Mouse (Mus musculus) left cerebral cortex, postnatal 10 days (tissue): ENCODE measurements around the gene Degs2. TPM values are rescaled to one million over a fixed set of nuclear protein-coding genes. Genes with fewer than 3 reads are reported as not detected.

Source experiments
- DNase-seq, 2 experiments: peaks; one replicate each; pipeline ENCODE4 v3.0.0; 2021 to 2022; ENCODE audit warnings: low spot score in 2 of 2, mixed read lengths in 1 of 2; ENCODE audit errors: extremely low spot score in 1 of 2
- intact Hi-C: fragments of 180-260 bp; cut with DNase I; formaldehyde crosslinking; loops from one replicate; pipeline ENCODE4 v1.15.1; 2025
- total RNA-seq, 2 experiments: library from RNA; stranded (reverse); gene quantifications; 2 replicates each; pipeline ENCODE4 v1.2.3; 2021

Gene Degs2
- total RNA-seq, 2 experiments from 2014 or later = 0.49 to 0.63 TPM

DNA sequence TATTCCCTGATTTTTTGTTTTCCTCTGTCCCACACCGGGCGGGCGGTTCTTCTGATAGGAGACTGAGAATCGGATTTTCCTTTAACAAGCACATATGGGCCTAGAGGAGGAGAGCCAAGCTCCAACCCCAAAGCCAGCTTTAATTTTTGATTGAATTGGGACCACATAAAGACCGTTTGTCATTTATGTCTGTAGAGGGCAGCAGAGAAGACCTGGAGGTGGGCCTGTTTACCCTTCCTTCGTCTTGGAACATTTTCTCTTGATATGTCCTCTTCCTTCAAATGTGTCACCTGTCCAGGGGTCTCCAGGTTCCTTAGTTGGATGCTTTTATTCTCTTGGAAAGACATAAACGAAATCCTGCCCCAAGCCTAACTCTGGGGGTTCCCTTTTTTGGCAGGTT lies 4.0 kb upstream of the Degs2 start:
- no peak for DNase-seq
- intact Hi-C loops = loop anchor here (5.0 kb wide), 1 partner anchor 51 kb away; no protein-coding TSS in a partner anchor

DNA sequence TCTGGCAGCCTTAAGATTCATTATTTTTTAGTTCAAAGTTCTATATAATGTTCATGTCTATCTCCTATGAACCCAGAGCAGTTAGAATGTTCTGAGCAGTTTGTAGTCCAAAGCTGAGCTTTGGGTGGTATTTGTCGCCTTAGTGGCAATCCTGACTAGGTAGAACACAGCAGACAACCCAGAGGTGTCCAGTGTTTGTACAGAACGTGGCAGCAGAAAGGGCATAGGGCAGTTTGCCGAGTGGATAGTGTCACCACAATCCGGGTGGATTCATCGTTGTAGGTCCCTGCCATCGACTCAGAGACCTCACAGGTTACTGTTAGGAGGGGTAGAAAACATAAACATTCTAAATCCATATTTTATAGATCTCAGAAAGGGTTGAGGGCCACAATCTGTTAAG lies 3.4 kb upstream of the Degs2 start:
- DNase-seq = no peak
- intact Hi-C loops = loop anchor here (5.0 kb wide), 1 partner anchor 52 kb away; no protein-coding TSS in a partner anchor

DNA sequence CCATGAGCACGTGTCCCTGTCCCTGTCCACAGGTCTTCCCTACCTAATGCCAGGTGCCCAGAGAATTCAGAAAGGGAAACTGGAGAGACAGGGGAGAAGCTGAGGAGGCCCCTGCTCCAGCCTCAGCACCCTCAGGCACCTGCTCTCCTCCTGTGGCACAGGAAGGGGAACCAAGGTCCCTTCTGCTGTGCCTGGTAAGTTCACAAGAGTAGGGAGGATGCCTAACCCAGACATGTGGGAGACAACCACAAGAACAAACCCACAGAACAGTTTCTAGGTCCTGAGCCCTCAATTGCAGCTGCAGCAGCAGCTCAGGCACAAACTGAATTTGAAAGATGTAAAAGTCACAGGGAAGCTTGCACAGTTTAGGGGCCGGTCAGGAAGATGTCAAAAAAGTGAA lies 894 bp downstream of the Degs2 start:
- intact Hi-C loops = no loop called here
- no peak for DNase-seq

DNA sequence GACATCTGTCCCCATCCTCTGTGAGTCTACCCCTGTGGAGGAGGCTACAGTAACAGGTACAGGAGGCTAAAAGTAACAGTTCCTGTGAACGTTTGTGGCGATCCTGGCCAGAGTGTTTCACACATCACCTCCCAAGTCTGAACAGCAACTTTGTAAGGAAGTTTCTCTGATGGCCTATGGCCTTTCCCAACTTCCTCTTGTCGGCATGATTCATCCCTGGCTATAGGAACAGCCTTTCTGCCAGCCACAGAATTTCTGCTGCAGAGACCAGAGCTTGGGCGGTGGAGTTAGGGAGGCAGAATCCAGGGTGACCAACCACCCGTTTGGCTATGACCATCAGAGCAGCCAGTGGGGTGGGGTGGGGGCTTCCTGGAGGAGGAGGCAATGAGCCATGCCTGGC lies 2.1 kb downstream of the Degs2 start:
- intact Hi-C loops = no loop called here
- DNase-seq = no peak

DNA sequence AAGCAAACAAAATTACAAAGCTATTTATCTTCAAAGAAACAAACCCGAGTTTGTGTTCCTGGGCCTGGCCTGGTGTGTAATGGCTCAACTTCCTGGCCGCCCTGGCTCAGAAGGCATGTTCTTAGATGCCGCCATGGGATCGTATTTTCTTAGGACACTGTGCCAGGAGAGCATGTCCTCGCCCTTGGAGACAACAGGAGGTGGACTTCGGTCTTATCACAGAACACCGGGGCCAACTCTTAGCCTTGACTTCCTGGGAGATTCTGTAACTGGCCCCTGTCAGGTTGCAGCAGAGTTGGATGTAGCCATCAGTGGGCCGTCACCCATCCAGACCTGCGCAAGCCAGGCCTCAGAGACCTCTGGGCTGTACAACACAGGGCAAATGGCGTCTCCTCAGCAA lies 2.5 kb downstream of the Degs2 start:
- intact Hi-C loops = no loop called here
- no peak for DNase-seq

DNA sequence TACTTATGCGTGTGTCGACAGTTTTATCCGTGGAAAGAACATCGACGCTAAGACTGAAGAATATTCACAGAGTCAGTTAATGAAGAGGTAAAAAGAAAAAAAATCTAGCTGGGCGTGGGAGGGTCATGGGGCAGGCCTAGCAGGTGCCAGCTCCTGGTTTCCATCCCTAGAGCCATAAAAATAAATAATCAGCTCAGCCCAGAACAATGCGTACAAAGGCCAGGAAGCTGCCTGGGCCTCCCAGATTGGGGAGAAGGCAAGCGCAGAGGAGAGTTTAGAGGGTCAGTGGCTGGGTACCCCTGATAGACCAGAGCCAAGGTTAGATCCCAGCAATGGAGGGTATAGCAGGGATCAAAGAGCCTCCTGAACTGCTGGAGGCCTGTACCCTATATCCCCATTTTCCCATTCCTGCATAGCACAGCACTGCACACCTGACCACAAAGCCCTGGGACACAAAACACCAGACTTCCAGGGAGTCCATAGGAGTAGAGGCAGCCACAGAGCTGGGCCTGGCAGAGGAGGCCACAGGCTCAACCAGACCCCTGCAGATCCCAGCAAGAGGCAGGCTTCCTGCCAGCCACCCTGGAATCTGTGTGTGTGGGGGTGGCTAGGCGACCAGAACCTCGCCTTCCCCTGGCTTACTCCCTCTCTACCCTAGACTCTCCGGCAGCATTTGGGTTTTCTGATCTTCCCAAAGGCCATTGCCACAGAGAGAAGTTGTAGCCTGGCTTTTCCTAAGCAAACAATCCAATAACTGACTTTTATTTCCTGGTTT lies 3.2 kb downstream of the Degs2 start:
- intact Hi-C loops = no loop called here
- DNase-seq = peak in 1 of 2 experiments; percentile 68

DNA sequence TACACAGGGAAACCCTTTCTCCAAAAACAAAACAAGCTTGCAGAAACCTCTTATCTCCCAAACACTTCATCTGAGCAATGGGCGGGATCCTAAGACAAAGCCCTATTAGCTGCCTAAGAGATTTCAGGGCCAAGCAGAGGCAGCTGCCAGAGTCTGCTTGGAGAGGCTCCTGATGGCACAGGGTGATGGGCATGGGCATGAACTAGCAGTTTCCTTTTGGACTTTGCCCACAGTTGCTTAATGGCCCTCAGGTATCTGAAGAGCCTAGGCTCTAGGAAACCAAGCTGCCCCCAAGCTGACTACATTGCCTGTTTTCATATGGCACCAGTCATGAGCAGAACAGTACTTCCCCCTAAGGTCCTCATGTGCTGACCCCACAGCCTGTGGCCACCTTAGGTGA lies 7.9 kb downstream of the Degs2 start:
- intact Hi-C loops = no loop called here
- no peak for DNase-seq

DNA sequence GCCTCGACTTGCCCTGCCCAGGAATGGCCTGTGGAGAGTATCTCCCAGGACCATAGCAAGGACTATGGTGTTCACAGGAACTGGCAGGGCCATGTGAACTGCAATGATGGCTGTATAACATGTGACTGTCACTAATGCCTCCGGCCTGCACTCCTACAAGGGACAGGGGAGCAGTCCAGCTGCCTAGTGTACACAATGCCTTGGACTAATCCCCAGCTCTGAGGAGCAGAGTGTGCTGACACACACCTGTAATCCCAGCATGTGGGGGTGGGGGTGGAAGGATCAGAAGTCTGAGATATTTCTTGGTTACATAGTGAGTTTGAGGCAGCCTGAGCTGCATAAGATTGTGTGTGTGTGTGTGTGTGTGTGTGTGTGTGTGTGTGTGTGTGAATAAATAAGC lies 8.5 kb downstream of the Degs2 start:
- no peak for DNase-seq
- intact Hi-C loops = no loop called here

DNA sequence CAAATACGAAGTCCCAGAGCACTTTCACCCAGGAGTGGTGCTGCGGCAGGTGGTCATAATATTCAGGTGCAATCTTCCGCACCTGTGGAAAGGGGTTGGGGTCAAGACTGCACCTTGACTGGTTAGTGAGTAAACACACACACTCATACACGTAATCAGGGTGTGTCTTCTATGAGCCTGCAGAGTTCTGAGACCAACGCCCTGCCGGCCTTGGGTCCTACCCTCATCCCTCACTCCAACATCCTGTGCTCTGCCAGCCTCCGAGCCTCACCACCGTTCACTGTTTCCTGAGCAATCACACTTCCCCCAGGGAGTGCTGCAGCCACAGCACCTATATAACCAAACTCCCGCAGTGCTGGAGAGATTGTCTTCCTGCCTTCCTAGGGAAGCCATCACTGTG lies 11.6 kb downstream of the Degs2 start:
- intact Hi-C loops = no loop called here

DNA sequence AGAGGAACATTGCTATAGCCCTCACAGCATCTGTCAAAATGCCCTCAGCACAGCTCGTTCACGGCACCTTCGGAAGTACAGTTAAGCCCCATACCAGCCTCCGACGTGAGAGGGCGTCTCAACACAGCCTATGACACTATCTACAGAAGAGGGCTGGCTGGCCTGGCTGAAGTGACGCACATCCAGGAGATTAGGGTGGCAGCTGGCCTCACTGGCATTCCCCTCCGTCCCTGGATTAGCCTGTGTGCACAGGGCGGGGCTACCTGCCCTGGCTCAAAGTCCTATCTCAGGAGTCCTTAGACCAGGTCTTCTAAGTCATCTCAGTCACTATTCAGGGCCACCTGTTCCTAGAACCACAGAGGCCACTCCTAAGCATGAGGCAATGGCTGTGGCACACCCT lies 12.9 kb downstream of the Degs2 start:
- DNase-seq = no peak
- intact Hi-C loops = no loop called here

More for the DNA sequence above, 11.6 kb downstream of the Degs2 start:
- DNase-seq = no peak

DNA sequence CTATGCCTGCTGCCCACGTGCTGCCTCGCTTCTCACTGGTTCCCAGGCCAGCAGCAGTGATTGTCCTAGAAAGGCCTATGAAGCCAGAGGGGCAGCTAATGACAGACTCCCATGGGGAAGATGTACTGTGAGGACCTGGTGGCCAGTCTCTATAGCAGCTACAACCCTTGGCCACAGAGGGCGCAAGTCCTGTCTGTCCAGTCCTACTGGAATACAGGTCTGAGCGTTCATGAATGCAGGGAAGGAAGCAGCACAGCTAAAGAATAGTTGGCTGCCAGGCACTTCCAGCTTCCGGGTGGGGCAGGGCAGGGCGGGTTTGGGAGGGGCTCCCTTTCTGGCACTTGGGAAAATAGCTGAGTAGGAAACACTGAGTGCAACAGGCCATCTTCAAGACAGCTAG lies 15.2 kb downstream of the Degs2 start:
- intact Hi-C loops = no loop called here
- no peak for DNase-seq

DNA sequence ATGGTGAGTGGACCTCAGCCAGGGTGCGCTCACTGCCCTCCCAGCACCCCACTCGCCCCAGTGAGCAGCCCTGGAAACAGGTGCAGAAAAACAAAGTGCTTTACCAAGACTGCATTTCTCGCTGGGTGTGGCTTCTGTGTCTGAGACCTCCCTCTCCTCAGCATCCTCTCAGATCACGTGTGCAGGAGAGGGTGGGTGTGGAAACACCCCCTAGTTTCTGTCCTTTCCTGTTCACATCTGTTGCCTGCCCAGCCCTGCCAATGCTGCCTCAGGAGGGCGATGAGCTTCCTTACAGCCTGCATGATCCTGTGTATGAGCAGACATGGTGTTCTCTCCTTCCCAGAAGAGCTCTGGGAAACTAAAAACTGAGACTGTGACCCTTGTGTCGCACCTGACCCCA lies 15.7 kb downstream of the Degs2 start:
- DNase-seq = no peak
- intact Hi-C loops = no loop called here

DNA sequence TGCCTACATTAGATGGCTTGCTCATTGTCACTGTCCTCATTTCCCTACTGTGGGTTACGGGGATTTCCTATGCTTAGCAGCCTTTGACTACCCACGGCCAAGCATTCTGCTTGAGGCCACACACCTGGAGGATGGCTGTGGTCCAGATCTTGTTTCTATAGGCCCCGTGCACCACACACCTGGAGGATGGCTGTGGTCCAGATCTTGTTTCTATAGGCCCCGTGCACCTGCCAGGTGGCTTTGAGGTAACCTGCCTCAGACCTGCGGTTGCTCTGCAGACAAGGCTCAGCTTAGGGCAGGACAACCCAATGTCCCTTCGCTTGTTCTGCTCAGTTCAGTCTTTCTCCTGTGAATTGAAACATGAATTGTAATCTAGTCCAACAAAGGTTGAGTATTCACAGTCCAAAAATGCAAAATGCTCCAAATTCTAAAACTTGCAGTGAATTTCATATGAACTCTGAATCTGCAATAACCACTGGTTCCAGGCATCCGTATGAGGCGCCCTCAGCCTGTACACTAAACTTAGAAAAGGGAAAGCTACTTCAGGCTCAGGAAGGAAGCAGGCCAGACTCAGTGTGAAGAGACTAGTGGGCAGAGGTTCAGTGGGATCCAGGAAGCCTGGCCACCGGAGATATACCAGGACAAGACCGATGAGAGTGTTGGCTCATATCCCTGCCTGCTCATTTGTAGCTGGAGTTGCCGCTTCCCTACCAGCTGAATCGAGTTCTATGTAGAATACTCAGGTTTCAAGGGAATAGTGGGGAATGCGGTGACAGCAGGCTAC lies 19.7 kb downstream of the Degs2 start:
- DNase-seq = no peak
- intact Hi-C loops = no loop called here

DNA sequence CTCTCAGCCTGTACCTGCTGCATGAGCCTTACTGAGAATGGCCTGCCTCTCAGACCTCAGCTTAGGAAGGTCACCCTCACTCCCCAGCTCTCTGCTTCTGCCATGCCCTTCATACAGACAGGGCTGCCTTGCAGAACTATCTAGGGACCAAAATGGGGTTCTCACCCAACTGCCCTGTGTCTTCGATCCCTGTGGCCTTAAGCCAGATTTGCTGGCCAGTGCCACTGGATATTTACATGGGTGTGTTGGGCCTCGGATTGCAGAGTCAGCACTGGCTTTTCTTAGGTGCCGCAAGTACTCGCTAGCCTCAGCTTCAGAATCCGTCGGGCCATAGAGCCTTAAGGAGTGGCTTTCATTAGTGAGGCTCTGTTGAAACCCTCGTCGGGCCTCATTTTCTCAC lies 21.3 kb downstream of the Degs2 start:
- intact Hi-C loops = no loop called here
- DNase-seq = no peak

DNA sequence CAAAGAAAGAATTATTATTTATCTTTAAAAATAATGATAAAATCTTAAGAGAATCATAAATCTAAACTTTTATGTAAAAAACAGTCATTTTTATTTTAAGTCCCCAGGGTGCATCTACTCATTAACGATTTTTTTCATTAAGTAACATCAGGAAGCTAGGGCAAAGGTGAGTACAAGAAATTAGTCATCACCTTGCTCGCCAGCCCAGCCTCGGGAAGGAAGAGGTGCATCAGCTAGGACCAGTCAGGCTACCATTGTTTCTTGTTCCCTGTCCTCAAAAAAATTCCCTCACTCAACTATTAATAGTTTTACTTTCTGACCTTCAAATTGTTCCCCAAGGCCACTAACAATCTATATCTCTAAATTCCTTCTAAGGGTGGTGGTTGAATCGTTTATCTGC lies 23.7 kb downstream of the Degs2 start:
- intact Hi-C loops = no loop called here
- no peak for DNase-seq

DNA sequence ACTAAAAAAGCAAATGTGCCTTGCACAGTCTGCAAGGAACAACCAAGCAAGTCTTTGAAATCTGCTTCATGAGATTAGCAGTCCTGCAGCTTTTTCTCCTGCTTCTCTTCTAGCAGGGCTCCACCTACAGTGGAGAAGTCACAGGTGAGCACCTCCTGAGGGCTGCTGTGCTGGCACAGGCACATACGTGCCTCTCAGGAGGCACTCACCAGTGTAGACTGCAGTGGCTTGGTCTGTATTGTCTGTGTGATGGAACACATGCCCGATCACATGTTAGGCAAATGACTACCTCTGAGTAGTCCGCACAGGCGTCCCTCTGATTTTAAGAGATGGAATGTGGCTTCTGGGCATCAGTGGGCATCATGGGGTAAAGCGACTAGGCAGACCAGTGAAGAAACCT lies 25.0 kb downstream of the Degs2 start:
- intact Hi-C loops = no loop called here
- no peak for DNase-seq

DNA sequence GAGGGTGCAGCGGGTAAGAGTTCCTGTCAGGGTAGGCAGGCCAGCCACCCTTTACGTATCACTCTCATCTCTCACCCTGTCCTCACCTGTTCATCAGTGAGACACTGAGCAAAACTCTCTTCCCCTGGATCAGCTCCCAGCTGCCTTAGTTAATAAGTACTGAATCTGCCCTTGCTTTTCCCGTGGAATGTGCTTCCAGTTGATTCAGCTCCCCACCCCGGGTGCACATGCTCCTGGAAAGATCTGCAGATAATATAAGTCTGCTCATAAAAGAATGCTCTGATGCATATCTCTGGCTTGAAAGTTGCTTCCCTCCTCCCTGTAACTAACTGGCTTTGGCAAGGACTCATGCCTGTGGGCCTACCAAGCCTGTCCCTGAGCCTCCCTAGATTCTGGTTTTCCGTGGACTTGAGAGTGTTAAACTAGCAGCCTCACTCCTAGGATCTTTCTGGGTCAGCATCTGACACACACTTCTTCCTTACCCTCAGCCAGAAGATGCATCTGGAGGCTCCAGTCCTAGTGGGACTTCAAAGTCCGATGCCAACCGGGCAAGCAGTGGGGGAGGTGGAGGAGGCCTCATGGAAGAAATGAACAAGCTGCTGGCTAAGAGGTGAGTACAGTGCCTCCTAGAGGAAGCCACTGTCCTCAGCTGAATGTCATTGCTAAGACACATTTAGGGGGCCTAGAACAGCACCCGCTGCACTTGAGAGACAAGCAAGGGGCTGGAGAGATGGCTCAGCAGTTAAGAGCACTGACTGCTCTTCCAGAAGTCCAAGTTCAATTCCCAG lies 26.3 kb downstream of the Degs2 start:
- intact Hi-C loops = no loop called here
- DNase-seq = no peak

DNA sequence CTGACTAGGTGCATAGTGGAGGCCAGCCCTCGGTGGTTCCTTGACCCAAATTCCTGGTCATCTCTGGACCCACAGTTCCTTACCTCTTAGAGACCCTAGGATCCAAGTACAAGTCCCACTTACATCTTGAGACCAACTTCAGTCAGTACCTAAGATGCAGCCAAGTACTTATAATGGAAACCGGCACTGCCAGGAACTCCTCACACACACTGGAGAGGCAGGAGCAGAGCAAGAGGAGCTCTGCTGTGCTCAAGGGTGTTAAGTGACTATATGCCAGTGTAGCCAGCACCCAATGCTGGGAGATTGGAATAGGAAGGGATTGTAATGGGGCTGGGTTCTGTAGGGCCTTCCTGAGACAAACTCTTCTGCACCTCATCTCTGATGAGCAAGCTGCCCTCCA lies 27.2 kb downstream of the Degs2 start:
- intact Hi-C loops = no loop called here
- no peak for DNase-seq

DNA sequence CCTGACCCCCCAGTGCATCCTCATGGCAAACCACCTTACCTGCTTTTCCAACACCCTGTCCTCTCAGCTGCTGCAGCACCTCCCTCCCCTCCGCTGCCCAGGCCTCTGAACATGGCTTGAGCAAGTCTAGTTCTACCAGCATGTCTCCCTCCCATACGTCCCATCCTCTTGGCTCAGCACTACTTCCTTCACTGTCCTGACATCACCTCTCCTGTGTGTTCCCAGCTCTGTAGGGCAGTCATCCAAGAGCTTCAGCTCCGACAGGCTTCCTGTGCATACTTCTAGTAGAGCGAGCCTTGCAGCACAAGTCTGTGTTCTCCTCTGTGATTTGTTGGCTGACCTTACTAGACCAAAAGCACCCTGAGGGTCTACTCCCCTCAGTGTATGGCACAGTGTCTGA lies 27.6 kb downstream of the Degs2 start:
- DNase-seq = peak; percentile 67 to 68
- intact Hi-C loops = no loop called here

DNA sequence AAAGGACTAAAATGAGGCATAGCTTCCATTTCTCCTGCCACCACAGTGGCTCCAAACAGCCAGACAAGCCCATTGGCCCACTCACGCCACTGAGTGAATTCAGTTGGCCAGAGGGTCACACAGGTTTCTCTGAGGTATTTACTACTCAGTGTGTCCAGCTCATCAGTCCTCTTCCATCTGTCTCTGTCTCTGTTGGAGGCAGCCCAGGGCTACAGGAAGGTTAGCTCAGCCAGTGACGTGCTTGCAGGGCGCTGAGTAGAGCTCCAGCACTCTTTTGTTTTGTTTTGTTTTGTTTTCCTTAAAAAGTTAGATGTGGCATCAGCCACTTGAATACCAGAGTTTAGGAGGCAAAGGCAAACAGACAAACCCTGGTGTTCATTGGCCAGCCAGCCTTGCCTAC lies 28.6 kb downstream of the Degs2 start:
- intact Hi-C loops = no loop called here
- no peak for DNase-seq
